Mouse (Mus musculus): ENCODE results near the gene Slc25a34. TPM values are rescaled to one million over a fixed set of nuclear protein-coding genes. Genes with fewer than 3 reads are reported as not detected.

The Slc25a34 gene
- total and polyA plus RNA-seq, 3 experiments: 0.16 TPM; not detected in 2

DNA sequence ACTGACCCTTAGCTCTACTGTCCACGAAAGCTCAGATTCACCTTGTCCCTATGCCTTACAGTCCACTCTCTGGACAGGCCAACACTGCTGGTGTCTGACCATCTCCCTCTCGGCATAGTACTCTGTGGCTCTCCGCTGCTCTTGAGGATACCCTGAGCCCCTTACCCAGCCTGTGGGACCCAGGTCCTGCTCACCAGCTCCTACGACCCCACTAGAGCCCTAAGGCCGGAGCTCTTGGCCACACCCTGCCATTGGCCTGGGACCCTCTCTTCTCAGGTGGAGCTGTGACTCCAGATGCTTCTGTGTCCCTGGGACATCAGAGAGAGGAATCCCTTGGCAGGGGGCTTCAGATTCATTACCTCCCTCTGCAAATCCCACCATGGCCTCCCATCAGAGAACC is 18.2 kb downstream of the Slc25a34 start:
- peaks cover 47% of the 10 kb centered on the region for H3K27me3 ChIP-seq (ENCODE audit: insufficient read depth, low read length)
- no peaks in the 10 kb centered on the region; the same call in 1 of the 2 replicates for H3K9me3 ChIP-seq (replicated peaks)
- H3K4me1 ChIP-seq (ENCODE audit: insufficient read depth, low read depth, low read length): no peaks in the 10 kb centered on the region
- H3K36me3 ChIP-seq (replicated peaks): no peaks in the 10 kb centered on the region
- ATAC-seq (ENCODE audit: extremely low read depth, insufficient number of reproducible peaks, low FRiP score, poor library complexity, severe bottlenecking) (no peak), DNase-seq (ENCODE audit: low spot score) (no peak)
- H3K4me3 ChIP-seq (ENCODE audit: low read depth, low read length): no peak overlapping the region
- TF ChIP-seq GATA1 (IDR thresholded peaks at IDR 0.05; ENCODE audit: borderline replicate concordance, low read length) (no peak), TAL1 (conservative IDR thresholded peaks at IDR 0.05; ENCODE audit: low read depth, low read length) (no peak), POLR2AphosphoS5 (IDR thresholded peaks at IDR 0.05; ENCODE audit: insufficient replicate concordance, low read depth, low read length) (no peak), CTCF (IDR thresholded peaks at IDR 0.05; ENCODE audit: low read depth, low read length) (no peak), GATA2 (IDR thresholded peaks at IDR 0.05; ENCODE audit: borderline replicate concordance, low read depth, low read length) (no peak)

DNA sequence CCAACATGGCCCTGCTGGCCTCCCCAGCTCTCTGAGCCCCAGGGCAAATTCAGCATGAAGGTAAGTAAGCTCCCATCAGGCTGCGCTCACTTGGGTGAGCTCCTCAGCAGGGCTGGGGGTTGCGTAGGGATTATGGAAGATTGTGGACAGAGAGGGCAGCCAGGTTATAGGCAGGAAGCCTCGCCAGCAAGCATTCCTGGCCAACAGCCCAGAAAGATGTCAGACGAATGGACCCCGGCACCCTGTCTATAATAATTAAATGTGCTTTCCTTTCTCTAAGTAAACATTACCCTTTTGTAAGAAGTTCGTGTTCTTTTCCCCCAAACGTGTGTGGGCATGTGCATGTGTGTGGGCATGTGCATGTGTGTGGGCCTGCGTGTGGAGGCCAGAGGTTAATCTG is 19.1 kb downstream of the Slc25a34 start:
- Histone ChIP-seq H3K9me3 (replicated peaks) (no peaks in the 10 kb centered on the region; the same call in 1 of the 2 replicates), H3K4me3 (ENCODE audit: low read depth, low read length) (no peak overlapping the region), H3K27me3 (ENCODE audit: insufficient read depth, low read length) (peaks cover 47% of the 10 kb centered on the region), H3K4me1 (ENCODE audit: insufficient read depth, low read depth, low read length) (no peaks in the 10 kb centered on the region), H3K36me3 (replicated peaks) (no peaks in the 10 kb centered on the region)
- no peak for ATAC-seq (ENCODE audit: extremely low read depth, insufficient number of reproducible peaks, low FRiP score, poor library complexity, severe bottlenecking)
- DNase-seq (ENCODE audit: low spot score): no peak
- no peak for TF ChIP-seq GATA2 (IDR thresholded peaks at IDR 0.05; ENCODE audit: borderline replicate concordance, low read depth, low read length)
- no peak for TF ChIP-seq GATA1 (IDR thresholded peaks at IDR 0.05; ENCODE audit: borderline replicate concordance, low read length)
- no peak for TF ChIP-seq TAL1 (conservative IDR thresholded peaks at IDR 0.05; ENCODE audit: low read depth, low read length)
- TF ChIP-seq CTCF (IDR thresholded peaks at IDR 0.05; ENCODE audit: low read depth, low read length): no peak
- TF ChIP-seq POLR2AphosphoS5 (IDR thresholded peaks at IDR 0.05; ENCODE audit: insufficient replicate concordance, low read depth, low read length): no peak

DNA sequence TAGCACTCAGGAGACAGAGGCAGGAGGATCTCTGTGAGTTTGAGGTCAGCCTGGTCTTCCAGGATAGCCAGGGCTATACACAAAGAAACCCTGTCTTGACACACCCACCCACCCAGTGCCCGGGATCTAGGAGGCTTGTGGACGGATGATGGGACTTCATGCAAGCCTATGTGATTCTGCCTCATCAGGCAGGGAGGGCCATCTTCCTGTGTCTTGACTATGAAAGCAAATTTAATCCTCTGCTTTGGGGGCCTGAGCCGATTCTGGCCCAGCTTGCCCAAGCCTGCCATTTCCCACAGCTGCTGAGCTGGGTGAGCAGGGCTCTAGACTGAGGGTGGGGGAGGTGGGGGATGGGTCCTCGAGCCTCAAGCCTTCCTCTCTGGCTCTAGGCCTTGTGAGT is 19.7 kb downstream of the Slc25a34 start:
- no peaks in the 10 kb centered on the region; the same call in 1 of the 2 replicates for H3K9me3 ChIP-seq (replicated peaks)
- DNase-seq (ENCODE audit: low spot score) (no peak), ATAC-seq (ENCODE audit: extremely low read depth, insufficient number of reproducible peaks, low FRiP score, poor library complexity, severe bottlenecking) (no peak)
- H3K27me3 ChIP-seq (ENCODE audit: insufficient read depth, low read length): peaks cover 49% of the 10 kb centered on the region
- no peaks in the 10 kb centered on the region for H3K4me1 ChIP-seq (ENCODE audit: insufficient read depth, low read depth, low read length)
- no peak for TF ChIP-seq POLR2AphosphoS5 (IDR thresholded peaks at IDR 0.05; ENCODE audit: insufficient replicate concordance, low read depth, low read length)
- TF ChIP-seq GATA1 (IDR thresholded peaks at IDR 0.05; ENCODE audit: borderline replicate concordance, low read length): no peak
- H3K36me3 ChIP-seq (replicated peaks): no peaks in the 10 kb centered on the region
- no peak overlapping the region for H3K4me3 ChIP-seq (ENCODE audit: low read depth, low read length)

DNA sequence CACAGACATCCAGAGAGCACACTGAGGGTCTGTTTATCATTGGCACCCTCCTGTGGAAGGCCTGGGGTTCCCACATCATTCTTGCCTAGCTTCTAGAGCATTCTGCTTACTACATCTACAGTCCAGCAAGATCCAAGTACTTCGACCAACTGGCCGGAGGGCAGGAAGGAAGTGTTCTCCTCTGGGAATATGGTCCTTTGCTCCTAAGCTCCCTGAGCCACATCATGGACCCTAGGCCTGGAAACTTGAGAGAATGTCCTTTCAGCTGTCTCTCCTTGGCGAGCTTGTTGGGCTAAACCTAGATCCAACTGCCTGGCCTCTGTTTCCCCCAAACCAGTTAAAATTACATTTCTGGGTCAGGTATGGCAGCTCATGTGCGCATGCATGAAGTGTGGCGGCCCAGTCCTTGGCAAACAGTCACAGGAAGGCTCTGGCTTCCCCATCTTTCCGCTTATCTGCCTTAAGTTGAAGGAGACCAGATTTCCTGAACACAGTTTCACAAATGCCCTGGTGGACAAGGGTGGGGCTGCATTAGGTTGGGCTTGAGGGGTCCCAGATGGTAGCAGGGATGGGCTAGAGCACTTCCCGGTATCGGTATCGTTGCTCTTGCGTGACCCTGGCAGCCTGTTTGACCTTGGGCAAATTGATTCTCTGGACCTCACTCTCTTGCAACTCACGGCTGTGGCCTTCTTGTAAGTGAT is 20.9 kb downstream of the Slc25a34 start:
- DNase-seq (ENCODE audit: low spot score) (no peak), ATAC-seq (ENCODE audit: extremely low read depth, insufficient number of reproducible peaks, low FRiP score, poor library complexity, severe bottlenecking) (no peak)
- H3K4me3 ChIP-seq (ENCODE audit: low read depth, low read length): no peak overlapping the region
- H3K27me3 ChIP-seq (ENCODE audit: insufficient read depth, low read length): peaks cover 56% of the 10 kb centered on the region
- no peaks in the 10 kb centered on the region for H3K4me1 ChIP-seq (ENCODE audit: insufficient read depth, low read depth, low read length)
- H3K9me3 ChIP-seq (replicated peaks): no peaks in the 10 kb centered on the region; the same call in 1 of the 2 replicates
- TF ChIP-seq GATA1 (IDR thresholded peaks at IDR 0.05; ENCODE audit: borderline replicate concordance, low read length) (no peak), POLR2AphosphoS5 (IDR thresholded peaks at IDR 0.05; ENCODE audit: insufficient replicate concordance, low read depth, low read length) (no peak), TAL1 (conservative IDR thresholded peaks at IDR 0.05; ENCODE audit: low read depth, low read length) (no peak), CTCF (IDR thresholded peaks at IDR 0.05; ENCODE audit: low read depth, low read length) (no peak), GATA2 (IDR thresholded peaks at IDR 0.05; ENCODE audit: borderline replicate concordance, low read depth, low read length) (no peak)
- no peaks in the 10 kb centered on the region for H3K36me3 ChIP-seq (replicated peaks)

DNA sequence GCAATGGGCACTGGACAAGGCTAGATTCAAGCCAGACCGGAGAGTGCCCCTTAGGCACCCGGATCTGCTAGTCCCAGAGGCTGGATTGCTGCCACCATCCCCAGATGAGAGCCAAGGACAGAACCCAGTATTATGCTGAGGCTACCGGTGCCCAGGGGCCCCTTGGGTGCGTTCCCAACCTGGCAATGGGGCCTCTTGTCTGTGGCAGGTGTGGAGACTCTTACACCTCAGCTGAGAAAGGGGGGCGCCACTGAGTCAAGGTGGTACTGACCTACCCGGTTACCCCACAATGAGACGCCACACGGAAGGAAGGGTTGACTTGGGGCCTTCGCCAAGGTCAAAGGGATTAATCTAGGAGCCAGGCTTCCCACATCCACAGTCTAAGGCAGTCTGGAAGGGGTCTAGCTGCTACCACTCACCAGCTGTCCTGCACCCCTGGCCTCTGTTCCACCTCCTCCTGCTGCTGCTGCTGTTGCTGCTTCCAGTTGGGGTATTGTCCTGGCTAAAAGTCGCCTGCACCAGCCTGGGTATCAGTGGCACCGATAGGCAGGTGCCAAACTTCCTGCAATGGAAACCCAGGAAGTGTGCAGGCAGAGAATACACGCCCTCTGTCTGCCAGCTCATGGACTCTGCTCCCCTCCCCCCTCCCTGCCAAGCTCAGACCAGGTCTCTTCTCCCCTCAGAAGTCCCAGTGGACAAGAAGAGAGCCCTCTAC is 22.3 kb downstream of the Slc25a34 start:
- no peak for TF ChIP-seq GATA1 (IDR thresholded peaks at IDR 0.05; ENCODE audit: borderline replicate concordance, low read length)
- TF ChIP-seq TAL1 (conservative IDR thresholded peaks at IDR 0.05; ENCODE audit: low read depth, low read length): no peak; the same call in 1 of the 2 replicates
- TF ChIP-seq GATA2 (IDR thresholded peaks at IDR 0.05; ENCODE audit: borderline replicate concordance, low read depth, low read length): no peak
- TF ChIP-seq CTCF (IDR thresholded peaks at IDR 0.05; ENCODE audit: low read depth, low read length): no peak
- Histone ChIP-seq H3K36me3 (replicated peaks) (no peaks in the 10 kb centered on the region), H3K27me3 (ENCODE audit: insufficient read depth, low read length) (peaks cover 63% of the 10 kb centered on the region), H3K4me3 (ENCODE audit: low read depth, low read length) (no peak overlapping the region), H3K4me1 (ENCODE audit: insufficient read depth, low read depth, low read length) (no peaks in the 10 kb centered on the region), H3K9me3 (replicated peaks) (no peaks in the 10 kb centered on the region; the same call in 1 of the 2 replicates)
- DNase-seq (ENCODE audit: low spot score) (no peak), ATAC-seq (ENCODE audit: extremely low read depth, insufficient number of reproducible peaks, low FRiP score, poor library complexity, severe bottlenecking) (no peak)

DNA sequence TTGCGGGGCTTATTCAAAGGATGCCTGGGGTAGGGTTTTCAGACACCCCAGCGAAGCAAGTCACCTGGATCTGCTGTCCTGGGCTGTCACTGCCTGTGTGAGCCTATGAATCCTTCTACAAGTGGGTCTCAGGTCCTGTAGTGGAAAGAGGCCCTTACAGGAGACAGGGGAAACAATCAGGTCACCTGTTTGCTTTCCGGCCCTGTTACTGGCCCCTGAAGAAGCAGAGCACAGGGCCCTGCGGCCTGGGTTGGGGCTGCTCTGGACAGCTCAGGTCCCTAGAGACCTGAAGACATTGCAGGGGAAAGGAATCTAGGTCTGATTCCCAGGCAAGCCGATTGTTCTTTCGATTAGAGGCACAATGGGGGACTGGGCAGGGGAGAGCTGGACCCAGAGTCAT is 23.3 kb downstream of the Slc25a34 start:
- DNase-seq (ENCODE audit: low spot score): no peak
- TF ChIP-seq CTCF (IDR thresholded peaks at IDR 0.05; ENCODE audit: low read depth, low read length): no peak
- TF ChIP-seq POLR2AphosphoS5 (IDR thresholded peaks at IDR 0.05; ENCODE audit: insufficient replicate concordance, low read depth, low read length): no peak
- TF ChIP-seq GATA2 (IDR thresholded peaks at IDR 0.05; ENCODE audit: borderline replicate concordance, low read depth, low read length): no peak
- TF ChIP-seq GATA1 (IDR thresholded peaks at IDR 0.05; ENCODE audit: borderline replicate concordance, low read length): no peak
- TF ChIP-seq TAL1 (conservative IDR thresholded peaks at IDR 0.05; ENCODE audit: low read depth, low read length): no peak
- Histone ChIP-seq H3K4me1 (ENCODE audit: insufficient read depth, low read depth, low read length) (no peaks in the 10 kb centered on the region), H3K4me3 (ENCODE audit: low read depth, low read length) (no peak overlapping the region), H3K27me3 (ENCODE audit: insufficient read depth, low read length) (peaks cover 57% of the 10 kb centered on the region), H3K36me3 (replicated peaks) (no peaks in the 10 kb centered on the region), H3K9me3 (replicated peaks) (no peaks in the 10 kb centered on the region)
- ATAC-seq (ENCODE audit: extremely low read depth, insufficient number of reproducible peaks, low FRiP score, poor library complexity, severe bottlenecking): no peak
